Mouse (Mus musculus) midbrain, embryonic 13.5 days (tissue): ENCODE results near the gene Mrps35. TPM values are rescaled to one million over a fixed set of nuclear protein-coding genes. Genes with fewer than 3 reads are reported as not detected.

Experiments
- ATAC-seq: fragments of 200-750 bp; cut with Nextera tagmentation; 2 replicates; pipeline ENCODE4 v1.8.0; 2017; ENCODE audit warnings: mild to moderate bottlenecking, moderate TSS enrichment, moderate library complexity
- H3K27ac ChIP-seq: fragments of 300-500 bp; sonication (generic); 2 replicates; pipeline ENCODE4 v1.5.1; 2015; ENCODE audit warnings: inconsistent platforms, mild to moderate bottlenecking, moderate library complexity
- H3K27me3 ChIP-seq: fragments of 300-500 bp; sonication (generic); 2 replicates; pipeline ENCODE4 v1.6.1; 2015; ENCODE audit warnings: mild to moderate bottlenecking, inconsistent platforms
- H3K36me3 ChIP-seq: fragments of 300-500 bp; sonication (generic); 2 replicates; pipeline ENCODE4 v1.6.1; 2015; ENCODE audit warnings: mild to moderate bottlenecking, inconsistent platforms
- H3K4me1 ChIP-seq: fragments of 300-500 bp; sonication (generic); replicated peaks from 2 replicates; pipeline ENCODE4 v1.6.1; 2015; ENCODE audit warnings: inconsistent platforms
- H3K4me2 ChIP-seq: fragments of 300-500 bp; sonication (generic); replicated peaks from 2 replicates; pipeline ENCODE4 v1.6.1; 2015; ENCODE audit warnings: moderate library complexity, mild to moderate bottlenecking, inconsistent platforms
- H3K4me3 ChIP-seq: fragments of 300-500 bp; sonication (generic); replicated peaks from 2 replicates; pipeline ENCODE4 v1.5.1; 2015; ENCODE audit warnings: mild to moderate bottlenecking, inconsistent platforms
- H3K9ac ChIP-seq: fragments of 300-500 bp; sonication (generic); replicated peaks from 2 replicates; pipeline ENCODE4 v1.6.1; 2015; ENCODE audit warnings: mild to moderate bottlenecking, inconsistent platforms
- H3K9me3 ChIP-seq: fragments of 300-500 bp; sonication (generic); 2 replicates; pipeline ENCODE4 v1.6.1; 2016; ENCODE audit warnings: mild to moderate bottlenecking, inconsistent platforms
- WGBS: fragments of 180-500 bp; shearing (Covaris S2); methylation state at CpG from one replicate; pipeline ENCODE4 v1.1.7; 2015; 5-methylcytosine and 5-hydroxymethylcytosine counted together
- polyA plus RNA-seq: library from polyadenylated mRNA; unstranded; fragments of >200 nt; fragmentation: Nextera tagmentation; extraction: Ambion mirVana; gene quantifications from 2 replicates; pipeline ENCODE4 v1.2.1, GENCODE M21; 2015

Gene Mrps35
- polyA plus RNA-seq, 1 experiment from 2014 or later = 74.7 TPM

DNA sequence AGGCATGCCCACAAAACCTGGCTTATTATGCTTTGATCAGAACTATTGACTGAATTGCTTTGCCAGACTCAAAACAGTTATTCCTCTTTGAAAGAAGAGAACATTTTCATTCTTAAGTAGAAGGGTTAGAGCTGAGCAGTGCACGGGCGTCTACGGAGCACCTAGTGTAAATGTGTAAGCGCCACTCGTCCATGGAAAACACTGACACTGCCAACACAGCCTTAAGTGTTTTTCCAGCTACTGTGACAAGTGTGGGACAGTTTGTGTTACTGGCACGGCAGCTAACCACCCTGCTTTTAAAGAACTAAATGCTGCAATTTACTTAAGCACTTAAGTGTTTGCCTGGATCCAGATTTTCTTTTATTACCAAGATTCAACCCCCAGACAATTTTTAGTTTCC is 30.6 kb upstream of the Mrps35 start:
- no peak for ATAC-seq

DNA sequence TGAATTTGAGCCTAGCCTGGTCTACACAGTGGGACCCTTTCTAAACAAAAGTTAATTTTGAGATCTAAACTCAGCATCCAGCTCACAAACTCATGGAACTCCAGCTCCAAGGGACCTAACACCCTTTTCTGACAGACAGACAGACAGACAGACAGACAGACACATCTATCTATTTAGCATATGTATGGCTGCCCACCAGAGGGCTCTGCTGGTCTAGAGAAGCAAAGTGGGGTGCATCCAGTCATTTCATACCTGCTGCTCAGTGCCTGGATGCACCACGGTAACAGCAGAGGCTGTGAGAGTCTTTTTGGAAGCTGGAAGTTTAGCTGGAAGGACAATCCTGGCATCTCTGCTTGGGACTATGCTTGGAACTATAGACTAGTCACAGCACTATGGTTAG is 29.0 kb upstream of the Mrps35 start:
- no peak for ATAC-seq
- Histone ChIP-seq H3K27ac (no peak overlapping the region), H3K9ac (no peak overlapping the region), H3K4me2 (no peak overlapping the region), H3K36me3 (no peaks in the 10 kb centered on the region), H3K4me1 (no peaks in the 10 kb centered on the region), H3K27me3 (no peaks in the 10 kb centered on the region), H3K4me3 (no peak overlapping the region), H3K9me3 (no peaks in the 10 kb centered on the region)
- 88% methylated on average over 1 of the region's 1 CpGs for WGBS

More for the DNA sequence above, 30.6 kb upstream of the Mrps35 start:
- H3K27me3 ChIP-seq = no peaks in the 10 kb centered on the region
- no peak overlapping the region for H3K4me3 ChIP-seq
- WGBS = 86% methylated on average over 6 of the region's 6 CpGs
- H3K9me3 ChIP-seq = no peaks in the 10 kb centered on the region
- no peak overlapping the region for H3K9ac ChIP-seq
- no peaks in the 10 kb centered on the region for H3K36me3 ChIP-seq
- H3K27ac ChIP-seq = no peak overlapping the region
- no peak overlapping the region for H3K4me2 ChIP-seq
- H3K4me1 ChIP-seq = no peaks in the 10 kb centered on the region

DNA sequence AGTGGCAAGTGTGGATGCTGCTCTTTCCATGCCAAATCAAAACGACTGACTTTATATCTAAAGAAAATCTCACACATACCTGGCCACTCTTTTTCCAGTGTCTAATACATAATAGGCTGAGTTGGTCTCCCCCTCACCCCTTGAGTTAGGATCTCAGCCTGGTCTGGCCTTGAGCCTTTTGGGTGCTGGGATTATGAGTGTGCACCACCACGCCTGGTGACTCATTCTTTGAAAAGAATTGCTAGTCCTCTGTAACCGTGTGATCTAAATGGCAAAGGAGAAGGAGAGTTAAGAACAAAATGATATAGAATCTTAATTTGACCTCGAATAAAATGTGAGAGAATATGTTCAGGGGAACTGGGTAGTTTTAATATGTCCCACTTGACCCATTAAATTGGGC is 24.7 kb upstream of the Mrps35 start:
- Histone ChIP-seq H3K27ac (no peak overlapping the region), H3K9me3 (no peaks in the 10 kb centered on the region), H3K4me3 (no peak overlapping the region), H3K4me2 (no peak overlapping the region), H3K4me1 (no peaks in the 10 kb centered on the region), H3K36me3 (no peaks in the 10 kb centered on the region), H3K27me3 (no peaks in the 10 kb centered on the region), H3K9ac (no peak overlapping the region)
- 82% methylated on average over 4 of the region's 4 CpGs for WGBS
- ATAC-seq = no peak

DNA sequence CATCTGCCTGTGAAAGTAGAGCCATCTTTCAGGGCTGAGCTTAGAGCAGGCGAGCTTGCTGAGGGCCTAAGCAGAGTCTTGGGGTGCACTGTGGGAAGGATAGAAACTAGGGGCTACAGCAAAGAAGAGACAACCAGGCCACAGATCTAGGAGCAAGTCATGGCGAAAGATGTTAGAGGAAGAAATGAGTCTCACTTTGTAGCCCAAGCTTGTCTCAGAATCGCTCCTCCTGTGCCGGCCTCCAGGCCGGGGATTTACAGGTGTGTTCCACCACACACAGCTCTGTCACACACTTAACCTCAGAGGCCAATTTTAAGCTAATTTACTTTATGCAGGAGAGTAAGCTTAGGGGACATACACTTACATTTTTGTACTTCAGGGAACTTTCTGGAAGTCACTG is 24.2 kb upstream of the Mrps35 start:
- 93% methylated on average over 5 of the region's 5 CpGs for WGBS
- no peak overlapping the region for H3K27ac ChIP-seq
- no peak for ATAC-seq
- H3K9me3 ChIP-seq = no peaks in the 10 kb centered on the region
- no peaks in the 10 kb centered on the region for H3K4me1 ChIP-seq
- no peak overlapping the region for H3K9ac ChIP-seq
- no peak overlapping the region for H3K4me2 ChIP-seq
- no peaks in the 10 kb centered on the region for H3K36me3 ChIP-seq
- no peaks in the 10 kb centered on the region for H3K27me3 ChIP-seq
- no peak overlapping the region for H3K4me3 ChIP-seq

DNA sequence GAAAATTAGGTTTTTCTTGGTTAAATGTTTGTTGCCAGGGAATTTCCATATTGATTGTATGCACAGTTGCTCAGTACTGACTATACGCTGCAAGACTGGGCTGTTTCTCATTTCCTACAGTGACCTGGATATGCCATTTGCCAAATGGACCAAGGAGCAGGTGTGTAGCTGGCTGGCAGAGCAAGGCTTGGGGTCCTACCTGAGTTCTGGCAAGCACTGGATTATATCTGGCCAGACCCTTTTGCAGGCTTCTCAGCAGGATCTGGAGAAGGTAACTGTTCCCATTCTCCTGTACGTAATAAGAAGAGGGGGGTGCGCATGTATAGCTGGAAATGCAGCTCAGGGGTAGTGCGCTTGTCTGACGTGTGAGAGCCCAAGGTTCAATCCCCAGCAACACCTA is 21.4 kb upstream of the Mrps35 start:
- Histone ChIP-seq H3K27ac (no peak overlapping the region), H3K36me3 (no peaks in the 10 kb centered on the region), H3K9ac (no peak overlapping the region), H3K4me2 (no peak overlapping the region), H3K4me3 (no peak overlapping the region), H3K4me1 (no peaks in the 10 kb centered on the region), H3K27me3 (no peaks in the 10 kb centered on the region), H3K9me3 (no peaks in the 10 kb centered on the region)
- ATAC-seq = no peak
- WGBS = 93% methylated on average over 5 of the region's 5 CpGs

DNA sequence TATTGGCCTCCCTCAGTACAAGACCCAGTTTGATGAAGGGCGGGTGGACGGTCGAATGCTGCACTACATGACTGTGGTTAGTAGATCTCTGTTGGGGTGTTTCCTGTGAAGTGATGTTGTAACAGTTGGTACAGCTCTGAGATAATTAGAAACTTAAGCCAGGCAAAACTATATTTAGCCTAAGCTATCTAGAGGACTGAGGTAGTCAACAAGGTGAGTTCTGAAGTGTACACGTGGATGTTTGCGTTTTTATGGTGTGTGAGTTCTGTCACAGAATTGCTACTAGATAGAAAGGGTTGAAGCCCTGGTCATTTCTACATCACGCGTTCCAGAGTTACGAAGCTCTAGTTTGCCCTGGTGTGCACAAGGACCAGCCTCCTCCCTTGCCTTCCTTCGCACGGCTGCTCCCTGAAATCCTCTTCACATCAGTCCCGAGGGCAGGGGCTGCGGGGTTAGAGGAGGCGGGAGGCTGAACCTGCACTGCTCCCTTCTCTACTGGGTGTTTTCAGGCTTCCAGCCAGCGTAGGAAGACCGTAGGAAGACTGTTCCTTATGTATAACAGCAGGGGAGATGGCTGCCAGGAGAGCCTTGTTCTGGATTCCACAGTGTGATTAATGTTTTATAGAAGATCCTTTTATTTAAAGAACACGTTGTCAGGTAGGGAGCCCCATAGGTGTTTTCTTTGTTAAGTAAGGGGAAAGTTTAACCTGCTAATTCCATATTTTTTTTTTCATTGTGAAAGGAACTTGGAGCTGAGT is 20.0 kb upstream of the Mrps35 start:
- no peak overlapping the region for H3K27ac ChIP-seq
- H3K36me3 ChIP-seq = no peaks in the 10 kb centered on the region
- no peaks in the 10 kb centered on the region for H3K4me1 ChIP-seq
- WGBS = 89% methylated on average over 16 of the region's 16 CpGs
- H3K9ac ChIP-seq = no peak overlapping the region
- ATAC-seq = no peak
- H3K9me3 ChIP-seq = no peaks in the 10 kb centered on the region
- no peaks in the 10 kb centered on the region for H3K27me3 ChIP-seq
- H3K4me3 ChIP-seq = no peak overlapping the region
- H3K4me2 ChIP-seq = no peak overlapping the region

DNA sequence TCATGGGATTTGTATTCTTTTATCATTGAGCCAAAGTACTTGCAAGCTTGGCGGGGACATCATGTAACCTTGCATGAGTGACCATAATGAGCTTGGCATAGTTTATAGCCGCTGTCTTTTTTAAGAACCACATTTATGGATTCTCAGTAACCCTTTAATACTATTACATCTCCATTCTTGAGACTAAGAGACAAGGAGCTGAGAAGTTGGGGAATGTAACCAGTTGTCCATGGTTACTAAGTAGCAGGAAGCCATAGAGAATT is 19.5 kb upstream of the Mrps35 start:
- no peak for ATAC-seq
- H3K9ac ChIP-seq = no peak overlapping the region
- H3K36me3 ChIP-seq = no peaks in the 10 kb centered on the region
- no peak overlapping the region for H3K4me2 ChIP-seq
- no peak overlapping the region for H3K4me3 ChIP-seq
- 90% methylated on average over 2 of the region's 2 CpGs for WGBS
- H3K27ac ChIP-seq = no peak overlapping the region
- H3K4me1 ChIP-seq = no peaks in the 10 kb centered on the region
- no peaks in the 10 kb centered on the region for H3K9me3 ChIP-seq
- no peaks in the 10 kb centered on the region for H3K27me3 ChIP-seq

DNA sequence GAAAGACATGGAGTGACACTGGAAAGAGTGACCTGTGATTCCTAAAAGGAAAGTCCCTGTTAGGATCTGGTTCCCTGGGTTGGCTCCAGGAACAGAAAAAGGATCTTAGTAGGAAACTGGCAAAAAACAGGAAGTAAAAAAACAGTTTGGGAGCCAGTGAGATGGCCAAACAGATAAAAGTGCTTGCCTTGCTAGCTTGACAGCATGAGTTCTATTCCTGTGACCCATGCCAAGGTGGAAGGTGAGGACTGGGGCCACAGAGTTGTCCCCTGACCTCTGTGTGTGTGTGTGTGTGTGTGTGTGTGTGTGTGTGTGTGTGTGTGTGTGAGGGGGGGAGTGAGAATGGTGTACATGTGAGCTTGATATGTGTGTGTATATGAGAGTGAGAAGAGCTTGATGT is 19.0 kb upstream of the Mrps35 start:
- ATAC-seq = no peak
- Histone ChIP-seq H3K4me3 (no peak overlapping the region), H3K9me3 (no peaks in the 10 kb centered on the region), H3K27ac (no peak overlapping the region), H3K36me3 (no peaks in the 10 kb centered on the region), H3K27me3 (no peaks in the 10 kb centered on the region), H3K9ac (no peak overlapping the region), H3K4me2 (no peak overlapping the region), H3K4me1 (no peaks in the 10 kb centered on the region)

DNA sequence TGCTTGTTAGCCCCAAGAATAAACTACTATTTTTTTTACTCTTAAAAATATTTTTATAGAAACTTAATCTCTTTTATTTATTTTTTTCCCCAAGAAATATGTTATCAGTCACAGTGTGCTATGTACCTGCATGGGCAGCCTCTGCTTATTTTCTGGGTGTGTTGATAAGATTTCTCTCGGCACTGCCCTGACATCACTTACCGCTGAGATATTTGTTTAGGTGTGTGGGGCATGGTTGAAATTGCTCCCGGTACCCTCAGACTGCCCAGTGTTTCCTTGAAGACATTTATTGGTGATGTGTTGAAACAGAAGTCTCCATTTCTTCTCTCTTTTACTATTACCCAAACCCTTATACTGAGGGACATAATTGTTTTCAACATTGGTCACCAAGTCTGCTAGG is 17.8 kb upstream of the Mrps35 start:
- Histone ChIP-seq H3K36me3 (no peaks in the 10 kb centered on the region), H3K27me3 (no peaks in the 10 kb centered on the region), H3K4me1 (no peaks in the 10 kb centered on the region), H3K9ac (no peak overlapping the region), H3K27ac (no peak overlapping the region), H3K9me3 (no peaks in the 10 kb centered on the region), H3K4me3 (no peak overlapping the region), H3K4me2 (no peak overlapping the region)
- WGBS = 89% methylated on average over 3 of the region's 3 CpGs
- no peak for ATAC-seq

DNA sequence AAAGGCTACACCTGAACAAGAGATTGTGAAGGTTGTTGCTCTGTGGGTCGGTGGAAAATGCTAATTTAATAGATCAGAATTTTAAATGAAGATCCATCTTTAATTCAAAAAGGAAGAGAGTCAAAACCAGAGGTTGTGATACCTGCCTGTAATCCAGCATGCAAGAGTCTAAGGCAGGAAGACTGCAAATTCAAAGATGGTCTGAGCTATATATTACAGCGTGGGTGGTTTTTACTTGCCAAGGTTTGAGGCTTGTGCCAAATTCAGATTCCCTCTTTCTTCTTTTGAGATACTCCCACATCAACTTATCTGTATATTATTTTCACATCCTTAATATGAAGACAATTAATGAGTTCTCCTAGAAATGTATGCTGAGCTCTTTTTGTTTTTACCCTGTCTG is 14.2 kb upstream of the Mrps35 start:
- ATAC-seq = no peak
- Histone ChIP-seq H3K9ac (no peak overlapping the region), H3K27ac (no peak overlapping the region), H3K4me1 (no peaks in the 10 kb centered on the region), H3K36me3 (no peaks in the 10 kb centered on the region), H3K4me3 (no peak overlapping the region), H3K27me3 (no peaks in the 10 kb centered on the region), H3K4me2 (no peak overlapping the region), H3K9me3 (no peaks in the 10 kb centered on the region)
- WGBS = 82% methylated on average over 2 of the region's 2 CpGs

DNA sequence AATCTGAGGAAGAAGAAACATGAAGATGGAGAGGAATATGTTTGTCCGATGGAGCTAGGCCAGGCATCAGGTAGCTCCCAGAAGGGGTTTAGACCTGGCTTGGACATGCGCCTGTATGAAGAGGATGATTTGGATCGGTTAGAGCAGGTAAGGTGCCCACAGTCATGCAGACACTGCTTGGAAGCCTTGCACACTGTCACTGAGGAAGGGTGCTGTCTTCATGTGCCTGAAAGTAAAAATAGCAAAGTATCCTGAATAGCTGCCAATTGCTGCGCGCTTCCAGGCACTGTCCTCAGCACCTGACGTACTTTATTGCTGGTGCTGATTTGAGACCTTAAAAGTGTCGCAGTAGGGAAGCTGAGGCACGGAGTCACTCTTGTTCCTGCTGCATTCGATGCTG is 13.0 kb upstream of the Mrps35 start:
- 95% methylated on average over 9 of the region's 9 CpGs for WGBS
- H3K27ac ChIP-seq = no peak overlapping the region
- H3K4me1 ChIP-seq = no peaks in the 10 kb centered on the region
- no peaks in the 10 kb centered on the region for H3K9me3 ChIP-seq
- H3K4me2 ChIP-seq = no peak overlapping the region
- H3K9ac ChIP-seq = no peak overlapping the region
- no peaks in the 10 kb centered on the region for H3K27me3 ChIP-seq
- no peaks in the 10 kb centered on the region for H3K36me3 ChIP-seq
- ATAC-seq = no peak
- no peak overlapping the region for H3K4me3 ChIP-seq

DNA sequence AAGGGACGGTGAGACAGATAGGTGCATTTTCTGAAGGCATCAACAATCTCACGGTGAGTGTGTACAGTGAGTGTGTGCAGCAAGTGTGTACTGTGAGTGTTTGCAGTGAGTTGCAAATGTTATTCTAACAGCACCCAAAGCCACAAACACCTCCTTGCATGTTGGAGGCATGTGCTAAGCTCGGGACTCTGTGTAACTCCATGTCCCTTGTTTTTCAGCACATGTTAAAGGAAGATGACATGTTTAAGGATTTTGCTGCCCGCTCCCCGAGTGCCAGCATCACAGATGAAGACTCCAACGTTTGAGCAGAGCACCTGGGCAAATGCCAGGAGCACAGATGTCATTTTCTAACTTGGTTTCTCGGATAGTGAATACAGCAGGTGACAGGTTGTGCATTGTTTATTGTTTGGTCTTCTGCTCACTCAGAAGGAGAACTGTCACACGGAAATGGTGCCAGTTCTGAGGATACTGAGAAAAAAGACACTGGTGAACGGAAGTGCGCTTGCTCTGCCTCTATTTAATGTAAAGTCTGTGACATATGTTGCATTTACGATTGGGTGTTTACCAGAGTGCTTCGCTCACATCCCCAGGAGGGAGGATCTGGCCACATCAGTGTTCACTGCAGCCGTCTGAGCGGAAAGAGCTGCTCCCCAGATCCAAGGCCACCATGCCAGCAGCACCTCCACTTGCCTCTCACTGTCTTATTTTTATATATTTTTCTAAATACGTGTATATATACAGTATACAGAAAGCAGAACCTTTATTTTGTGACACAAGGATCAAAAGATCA is 12.3 kb upstream of the Mrps35 start:
- WGBS = 91% methylated on average over 15 of the region's 15 CpGs
- no peak for ATAC-seq
- H3K4me1 ChIP-seq = no peaks in the 10 kb centered on the region
- H3K27me3 ChIP-seq = no peaks in the 10 kb centered on the region
- H3K4me2 ChIP-seq = no peak overlapping the region
- no peak overlapping the region for H3K27ac ChIP-seq
- H3K4me3 ChIP-seq = no peak overlapping the region
- H3K36me3 ChIP-seq = no peaks in the 10 kb centered on the region
- no peaks in the 10 kb centered on the region for H3K9me3 ChIP-seq
- H3K9ac ChIP-seq = no peak overlapping the region
